Mouse (Mus musculus): ENCODE results near the gene Stn1. TPM values are rescaled to one million over a fixed set of nuclear protein-coding genes. Genes with fewer than 3 reads are reported as not detected.
A peak's percentile ranks its signal among the peaks of the same experiment; 100 is the strongest.

Stn1 gene
- polyA plus RNA-seq, 1 experiment from 2014 or later: 30.2 TPM

DNA sequence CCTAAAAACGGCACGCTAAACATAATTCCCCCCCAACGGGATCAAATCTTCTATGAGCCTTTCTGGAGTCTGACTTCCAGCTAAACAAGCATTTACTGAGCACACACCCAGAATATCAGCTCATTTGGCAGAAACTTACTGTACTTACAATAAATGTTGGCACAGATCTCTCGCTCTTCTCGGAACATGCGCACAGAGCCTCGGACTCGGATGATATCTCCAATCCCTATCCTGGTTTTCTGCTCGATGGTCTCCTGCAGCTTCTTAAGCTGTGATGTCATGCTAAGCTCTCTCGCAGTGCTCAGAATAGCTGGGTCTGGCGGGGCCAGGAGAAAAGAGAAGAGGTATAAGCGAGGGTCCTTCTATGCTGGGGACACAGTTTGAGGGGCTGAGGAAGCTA is 20.4 kb downstream of the Stn1 start:
- no peak for ATAC-seq
- H3K27ac ChIP-seq: no peak overlapping the region
- peaks cover 23% of the 10 kb centered on the region for H3K36me3 ChIP-seq
- H3K9ac ChIP-seq (replicated peaks): no peak overlapping the region
- 94% methylated on average over 12 of the region's 12 CpGs for WGBS
- H3K27me3 ChIP-seq: no peaks in the 10 kb centered on the region
- no peak overlapping the region for H3K4me3 ChIP-seq (replicated peaks)
- H3K4me2 ChIP-seq (replicated peaks): no peak overlapping the region
- H3K4me1 ChIP-seq (replicated peaks): peaks cover 5% of the 10 kb centered on the region; the same call in 1 of the 2 replicates
- no peaks in the 10 kb centered on the region for H3K9me3 ChIP-seq

DNA sequence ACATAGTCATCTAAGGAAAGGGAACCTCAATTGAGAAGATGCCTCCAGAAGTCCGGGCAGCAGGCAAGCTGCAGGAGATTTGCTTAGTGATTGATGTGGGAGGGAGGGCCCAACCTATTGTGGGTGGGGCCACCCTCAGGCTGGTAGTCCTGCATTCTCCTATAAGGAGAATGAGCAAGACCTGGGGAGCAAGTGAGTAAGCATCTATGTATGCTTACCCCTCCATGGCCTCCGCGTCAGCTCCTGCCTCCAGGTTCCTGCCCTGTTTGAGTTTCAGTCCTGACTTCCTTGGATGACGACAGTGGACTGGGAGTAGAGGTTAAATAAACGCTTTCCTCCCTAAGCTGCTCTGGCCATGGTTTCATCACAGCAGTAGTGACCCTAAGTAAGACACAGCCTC is 22.2 kb downstream of the Stn1 start:
- H3K9me3 ChIP-seq: no peaks in the 10 kb centered on the region
- no peak overlapping the region for H3K9ac ChIP-seq (replicated peaks)
- no peak overlapping the region for H3K4me3 ChIP-seq (replicated peaks)
- H3K27ac ChIP-seq: no peak overlapping the region
- WGBS: 85% methylated on average over 5 of the region's 5 CpGs
- H3K27me3 ChIP-seq: no peaks in the 10 kb centered on the region
- peaks cover 22% of the 10 kb centered on the region for H3K36me3 ChIP-seq
- peaks cover 21% of the 10 kb centered on the region for H3K4me1 ChIP-seq (replicated peaks)
- H3K4me2 ChIP-seq (replicated peaks): no peak overlapping the region
- no peak for ATAC-seq

DNA sequence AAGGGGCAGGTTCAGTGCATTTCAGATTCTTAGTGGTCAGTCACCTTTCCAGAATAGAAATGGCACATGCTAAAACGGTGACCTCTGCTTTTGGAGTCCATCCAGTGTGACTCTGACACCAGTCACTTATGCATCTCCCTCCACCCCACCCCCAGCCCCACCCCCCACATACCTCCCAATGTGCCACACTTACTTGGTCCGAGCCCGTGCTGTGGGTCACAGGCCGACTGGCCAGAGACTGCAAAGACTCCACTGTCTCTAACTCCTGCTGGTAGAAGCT is 23.7 kb downstream of the Stn1 start:
- Histone ChIP-seq H3K9ac (replicated peaks) (no peak overlapping the region), H3K27me3 (no peaks in the 10 kb centered on the region), H3K4me2 (replicated peaks) (no peak overlapping the region), H3K4me3 (replicated peaks) (no peak overlapping the region), H3K4me1 (replicated peaks) (peaks cover 16% of the 10 kb centered on the region), H3K9me3 (no peaks in the 10 kb centered on the region), H3K36me3 (peaks cover 26% of the 10 kb centered on the region), H3K27ac (no peak overlapping the region)
- no peak for ATAC-seq
- 80% methylated on average over 4 of the region's 4 CpGs for WGBS

DNA sequence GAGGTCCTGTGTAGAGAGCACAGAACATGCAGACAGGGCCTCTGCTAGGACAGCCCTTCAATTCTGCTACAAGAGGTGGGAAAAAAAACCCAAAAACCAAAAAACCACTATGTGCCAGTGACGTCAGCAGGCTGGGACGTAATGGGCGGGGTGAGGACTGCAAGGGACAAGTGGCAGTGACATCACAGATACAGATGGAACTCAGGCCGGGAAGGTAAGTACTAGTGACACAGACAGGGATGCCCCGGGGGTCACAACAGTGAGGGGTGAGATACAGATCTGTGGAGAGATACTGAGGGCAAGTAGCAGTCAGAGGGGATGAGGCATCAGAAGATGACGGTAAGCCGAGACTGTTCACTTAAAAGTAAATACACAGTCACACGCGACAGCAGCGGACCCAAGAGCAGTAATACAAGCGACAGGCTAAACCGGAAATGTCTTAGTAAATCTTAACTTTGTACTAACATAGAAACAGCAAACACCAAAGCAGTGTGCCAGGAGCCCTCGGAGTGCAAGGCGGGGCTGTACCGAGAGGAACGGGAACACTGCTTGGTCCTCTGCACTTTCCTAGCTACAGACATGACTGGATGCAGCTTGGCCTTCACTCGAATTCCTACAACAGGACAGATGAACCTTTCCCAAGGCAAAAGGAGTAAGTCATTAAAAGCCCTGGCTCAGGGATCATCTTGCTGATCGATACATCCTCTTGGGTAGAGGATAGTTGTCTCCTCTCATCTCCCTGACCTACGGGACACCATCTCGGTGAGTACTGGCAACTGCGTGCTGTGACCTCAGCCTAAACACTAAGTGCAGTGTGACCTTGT is 24.3 kb downstream of the Stn1 start:
- Histone ChIP-seq H3K9me3 (no peaks in the 10 kb centered on the region), H3K4me3 (replicated peaks) (no peak overlapping the region), H3K36me3 (peaks cover 26% of the 10 kb centered on the region), H3K9ac (replicated peaks) (no peak overlapping the region), H3K4me2 (replicated peaks) (no peak overlapping the region), H3K27ac (no peak overlapping the region), H3K4me1 (replicated peaks) (peaks cover 16% of the 10 kb centered on the region), H3K27me3 (no peaks in the 10 kb centered on the region)
- no peak for ATAC-seq
- 92% methylated on average over 21 of the region's 21 CpGs for WGBS

DNA sequence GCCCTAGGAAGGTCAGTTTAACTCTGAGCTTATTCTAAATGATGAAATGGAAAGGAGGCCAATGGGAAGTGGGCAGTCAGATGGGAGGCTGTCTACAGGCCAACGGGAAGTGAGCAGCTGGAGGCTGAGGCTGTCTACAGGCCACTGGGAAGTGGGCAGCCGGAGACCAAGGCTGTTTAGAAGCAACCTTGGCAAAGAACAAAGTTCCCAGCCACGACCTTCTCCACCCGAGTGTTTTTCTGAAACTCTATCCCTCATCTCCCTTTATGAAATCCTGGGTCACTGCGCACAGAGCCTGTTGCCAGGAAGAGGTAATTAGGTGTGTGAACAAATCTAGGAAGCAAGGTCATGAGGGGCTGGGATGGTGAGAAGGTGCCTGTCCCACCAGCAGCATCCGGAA is 25.3 kb downstream of the Stn1 start:
- Histone ChIP-seq H3K4me2 (replicated peaks) (no peak overlapping the region), H3K4me1 (replicated peaks) (peaks cover 22% of the 10 kb centered on the region), H3K9ac (replicated peaks) (no peak overlapping the region), H3K36me3 (peaks cover 26% of the 10 kb centered on the region), H3K4me3 (replicated peaks) (no peak overlapping the region), H3K9me3 (no peaks in the 10 kb centered on the region), H3K27ac (no peak overlapping the region), H3K27me3 (no peaks in the 10 kb centered on the region)
- WGBS: 89% methylated on average over 6 of the region's 6 CpGs
- no peak for ATAC-seq

DNA sequence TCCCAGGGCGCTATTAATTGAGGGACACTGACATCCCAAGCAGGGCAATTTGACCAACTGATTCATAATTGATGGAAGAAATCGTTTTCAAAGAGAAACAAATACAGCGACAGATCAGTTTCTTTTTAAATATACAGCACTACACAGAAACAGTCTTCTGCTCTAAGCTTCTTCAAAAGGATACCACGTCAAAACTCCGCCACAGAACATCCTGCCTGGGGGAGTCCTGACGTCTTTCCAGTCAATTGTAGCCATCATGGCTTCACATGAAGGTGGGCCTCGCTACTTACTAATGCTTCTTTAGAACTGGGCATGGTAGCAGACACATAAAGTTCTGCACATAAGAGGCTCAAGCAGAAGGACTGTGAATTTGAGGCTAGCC is 26.0 kb downstream of the Stn1 start:
- Histone ChIP-seq H3K36me3 (peaks cover 26% of the 10 kb centered on the region), H3K4me2 (replicated peaks) (peak overlapping the region; percentile 25), H3K4me1 (replicated peaks) (peaks cover 22% of the 10 kb centered on the region), H3K27me3 (no peaks in the 10 kb centered on the region), H3K9ac (replicated peaks) (0 out of 2 replicates have a peak overlapping the region, but pooled peaks have one; percentile 24), H3K4me3 (replicated peaks) (no peak overlapping the region), H3K27ac (peak overlapping the region; percentile 54), H3K9me3 (no peaks in the 10 kb centered on the region)
- 62% methylated on average over 7 of the region's 7 CpGs for WGBS
- no peak for ATAC-seq

- Histone ChIP-seq H3K4me3 (replicated peaks) (no peak overlapping the region), H3K9ac (replicated peaks) (peak overlapping the region; percentile 24; the same call in 1 of the 2 replicates), H3K27me3 (no peaks in the 10 kb centered on the region), H3K4me1 (replicated peaks) (peaks cover 22% of the 10 kb centered on the region), H3K36me3 (peaks cover 23% of the 10 kb centered on the region), H3K9me3 (no peaks in the 10 kb centered on the region), H3K27ac (peak overlapping the region; percentile 54), H3K4me2 (replicated peaks) (peak overlapping the region; percentile 25)
- peak; percentile 22; the same call in 1 of the 2 replicates for ATAC-seq
- WGBS: 24% methylated on average over 25 of the region's 25 CpGs
These were observed 26.6 kb downstream of the Stn1 start for GRCm38 (mm10) chr19:47510473-47511293.

DNA sequence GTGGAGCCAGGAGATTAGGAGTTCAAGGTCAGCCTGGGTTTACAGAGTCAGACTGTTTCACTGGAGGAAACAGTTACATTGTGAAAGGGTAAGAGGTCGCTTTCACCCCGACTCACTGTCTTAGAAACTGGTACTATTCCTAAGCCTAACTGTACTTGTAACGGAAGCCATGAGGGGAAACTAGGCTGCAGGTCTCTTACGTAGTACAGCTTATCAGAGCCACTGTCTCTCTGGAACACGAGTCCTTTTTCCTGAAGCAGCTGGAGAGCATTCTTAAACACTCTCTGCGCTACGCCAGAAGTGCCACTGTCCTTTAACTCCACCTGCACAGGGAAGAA is 27.2 kb downstream of the Stn1 start:
- no peak overlapping the region for H3K4me3 ChIP-seq (replicated peaks)
- no peak overlapping the region for H3K9ac ChIP-seq (replicated peaks)
- H3K36me3 ChIP-seq: peaks cover 21% of the 10 kb centered on the region
- H3K27me3 ChIP-seq: no peaks in the 10 kb centered on the region
- peak overlapping the region; percentile 54; the same call in 1 of the 2 replicates for H3K27ac ChIP-seq
- H3K9me3 ChIP-seq: no peaks in the 10 kb centered on the region
- ATAC-seq: no peak
- H3K4me1 ChIP-seq (replicated peaks): peaks cover 22% of the 10 kb centered on the region
- H3K4me2 ChIP-seq (replicated peaks): no peak overlapping the region
- WGBS: 86% methylated on average over 7 of the region's 7 CpGs

DNA sequence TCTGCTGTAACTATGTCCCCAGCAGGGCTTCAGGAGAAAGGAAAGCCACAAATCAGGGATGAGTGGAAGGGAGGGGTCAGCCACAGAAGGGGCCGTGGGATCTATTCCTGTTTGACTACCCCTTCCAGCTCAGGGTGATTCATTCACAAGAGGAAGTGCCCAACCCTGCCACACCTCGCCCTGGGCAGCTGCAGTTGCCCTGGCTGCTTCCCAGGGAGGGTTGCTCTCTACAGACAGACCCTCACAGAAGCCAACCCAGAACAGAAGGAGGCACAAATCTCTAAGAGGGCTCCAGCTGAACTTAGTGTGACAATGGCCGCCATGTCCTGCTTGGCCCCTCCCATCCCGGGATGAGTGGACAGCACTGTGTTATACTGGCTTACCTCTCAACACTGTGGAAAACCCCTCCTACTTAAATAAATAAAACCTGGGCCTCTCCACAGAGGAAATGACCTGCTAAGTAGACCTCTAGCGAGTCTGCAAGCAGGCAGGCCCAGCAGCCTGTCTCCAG is 28.5 kb downstream of the Stn1 start:
- no peak overlapping the region for H3K4me2 ChIP-seq (replicated peaks)
- 81% methylated on average over 5 of the region's 5 CpGs for WGBS
- H3K9me3 ChIP-seq: no peaks in the 10 kb centered on the region
- no peak overlapping the region for H3K4me3 ChIP-seq (replicated peaks)
- H3K36me3 ChIP-seq: peaks cover 10% of the 10 kb centered on the region
- H3K27ac ChIP-seq: no peak overlapping the region
- H3K27me3 ChIP-seq: no peaks in the 10 kb centered on the region
- peaks cover 22% of the 10 kb centered on the region for H3K4me1 ChIP-seq (replicated peaks)
- no peak for ATAC-seq
- no peak overlapping the region; the same call in 1 of the 2 replicates for H3K9ac ChIP-seq (replicated peaks)

GRCm38 (mm10) chr19:47508191-47508590 is 29.1 kb downstream of the Stn1 start:
- no peak overlapping the region for H3K4me3 ChIP-seq (replicated peaks)
- peaks cover 22% of the 10 kb centered on the region for H3K4me1 ChIP-seq (replicated peaks)
- H3K4me2 ChIP-seq (replicated peaks): no peak overlapping the region
- 81% methylated on average over 3 of the region's 3 CpGs for WGBS
- H3K27ac ChIP-seq: no peak overlapping the region
- no peak for ATAC-seq
- H3K36me3 ChIP-seq: peaks cover 10% of the 10 kb centered on the region
- no peaks in the 10 kb centered on the region for H3K9me3 ChIP-seq
- no peak overlapping the region for H3K9ac ChIP-seq (replicated peaks)
- no peaks in the 10 kb centered on the region for H3K27me3 ChIP-seq

DNA sequence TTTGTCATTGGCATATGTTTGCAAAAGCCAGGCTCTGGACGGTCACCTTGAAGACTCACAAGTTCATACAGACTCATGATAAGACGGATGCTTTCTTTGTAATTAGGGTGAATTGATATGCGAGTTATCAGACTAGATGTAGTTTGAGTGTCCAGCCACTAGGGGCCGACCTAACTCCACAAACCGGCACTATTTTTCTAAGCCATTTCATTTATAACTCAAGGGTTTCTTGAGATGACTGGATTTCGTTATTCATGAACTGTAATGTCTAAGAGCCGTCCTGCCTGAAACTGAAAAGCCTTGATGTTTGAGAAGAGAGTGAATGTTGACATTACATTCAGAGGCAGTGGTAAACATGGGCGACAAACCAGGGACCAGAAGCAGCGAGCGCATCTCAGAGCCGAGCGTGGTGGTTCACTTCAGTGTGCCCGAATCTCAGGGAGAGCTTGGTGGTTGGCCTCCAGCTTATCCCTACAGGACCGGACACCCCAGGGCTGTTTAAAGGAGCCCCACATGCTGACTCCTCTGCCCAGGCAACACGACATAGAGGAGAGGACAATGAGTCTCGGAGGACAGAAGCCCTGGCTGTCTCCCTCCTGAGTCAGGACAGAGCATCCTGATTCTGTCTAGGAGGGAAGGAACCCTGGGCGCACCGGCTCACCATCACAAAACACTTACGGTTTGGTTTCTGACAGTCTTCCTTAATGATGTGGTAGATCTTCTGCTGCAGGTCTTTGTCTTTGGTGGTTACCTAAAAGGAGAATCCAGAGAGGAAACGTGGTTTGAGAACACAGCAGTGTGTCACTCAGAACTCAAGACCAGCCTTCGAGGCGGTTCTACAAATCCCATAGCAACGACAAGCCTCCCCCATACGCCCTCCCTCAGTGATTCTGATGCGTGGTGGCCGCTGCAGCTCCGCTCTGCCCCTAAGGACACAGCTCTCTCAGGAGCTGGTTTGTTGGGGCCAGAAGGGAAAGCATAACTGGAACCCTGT is 29.9 kb downstream of the Stn1 start:
- 0 out of 2 replicates have a peak overlapping the region, but pooled peaks have one; percentile 23 for H3K9ac ChIP-seq (replicated peaks)

More for the DNA sequence above, 29.9 kb downstream of the Stn1 start:
- H3K9me3 ChIP-seq: no peaks in the 10 kb centered on the region
- H3K4me1 ChIP-seq (replicated peaks): peaks cover 22% of the 10 kb centered on the region
- H3K4me2 ChIP-seq (replicated peaks): no peak overlapping the region
- no peak overlapping the region for H3K4me3 ChIP-seq (replicated peaks)
- 51% methylated on average over 27 of the region's 27 CpGs for WGBS
- H3K36me3 ChIP-seq: peaks cover 10% of the 10 kb centered on the region
- peak; percentile 21; the same call in 1 of the 2 replicates for ATAC-seq
- no peaks in the 10 kb centered on the region for H3K27me3 ChIP-seq
- no peak overlapping the region for H3K27ac ChIP-seq

Data from midbrain, embryonic 13.5 days (tissue).